Mouse (Mus musculus): ENCODE results near the gene Hist1h3b.
"Not testable (repeated sequence)": the region's sequence is repeated elsewhere in the genome, so short reads cannot be mapped to it uniquely, and the experiment has no call there.

Hist1h3b gene

DNA sequence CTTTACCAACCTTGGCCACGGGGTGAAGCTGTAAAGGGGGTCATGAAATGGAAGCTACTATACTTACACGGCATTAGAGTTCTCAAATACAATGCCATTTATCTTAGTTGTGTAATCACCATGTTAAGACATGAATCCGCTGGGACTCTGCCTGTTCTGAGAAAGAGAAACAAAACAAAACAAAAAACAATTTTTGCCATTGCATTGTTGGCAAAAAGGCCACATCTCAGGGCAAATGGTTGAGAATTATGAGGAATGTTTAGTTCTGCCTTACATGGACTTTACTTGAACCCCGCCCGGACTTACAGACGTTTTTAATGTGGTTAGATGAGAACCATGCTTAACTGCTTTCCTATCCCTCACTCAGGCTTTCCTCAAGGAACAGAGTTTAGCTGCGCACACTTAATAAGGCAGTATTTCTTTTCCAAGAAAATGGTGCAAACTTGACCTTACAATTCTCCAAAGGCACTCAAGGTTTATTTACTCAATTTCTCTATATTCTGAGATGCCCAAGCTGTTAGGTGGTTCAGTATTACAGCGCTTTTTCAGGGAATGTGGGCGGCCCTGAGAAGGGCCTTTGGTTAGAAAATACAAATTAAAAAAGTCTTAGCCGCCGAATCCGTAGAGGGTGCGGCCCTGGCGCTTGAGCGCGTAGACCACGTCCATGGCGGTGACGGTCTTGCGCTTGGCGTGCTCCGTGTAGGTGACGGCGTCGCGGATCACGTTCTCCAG is 8.3 kb downstream of the Hist1h3b start:
- no peak for TF ChIP-seq GATA4 (IDR thresholded peaks at IDR 0.05; ENCODE audit: insufficient replicate concordance, low read length)

GRCm38 (mm10) chr13:23760972-23761864 is 9.2 kb downstream of the Hist1h3b start, which contains the start of gene Hist1h4a:
Hist1h4a (minus strand) TSS chr13:23761230.
- no peak for TF ChIP-seq GATA4 (IDR thresholded peaks at IDR 0.05; ENCODE audit: insufficient replicate concordance, low read length)

- not testable (repeated sequence) for TF ChIP-seq GATA4 (IDR thresholded peaks at IDR 0.05; ENCODE audit: insufficient replicate concordance, low read length)
Measured at GRCm38 (mm10) chr13:23761871-23762821, 10.1 kb downstream of the Hist1h3b start, which contains the start of gene Hist1h3a. Hist1h3a (minus strand) TSS chr13:23762386.

DNA sequence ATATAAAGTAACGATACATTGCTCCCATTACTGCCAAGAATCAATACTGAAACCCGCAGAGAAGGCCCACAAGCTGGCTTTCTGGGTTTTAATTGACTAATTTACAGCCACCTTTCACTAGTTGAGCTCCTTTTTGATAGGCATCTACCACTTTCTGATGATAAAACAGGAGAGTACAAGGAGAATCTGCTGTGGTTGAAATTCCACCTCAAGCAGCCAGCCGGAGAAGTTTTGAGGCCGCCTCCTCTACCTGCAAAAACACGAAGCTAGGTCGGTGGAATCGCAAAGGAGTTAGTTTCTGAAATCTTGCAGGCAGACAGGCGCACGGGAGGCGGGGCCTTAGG is 11.1 kb downstream of the Hist1h3b start:
- TF ChIP-seq GATA4 (IDR thresholded peaks at IDR 0.05; ENCODE audit: insufficient replicate concordance, low read length), result no peak

GRCm38 (mm10) chr13:23763586-23764323 is 11.7 kb downstream of the Hist1h3b start, which contains the start of gene Hist1h1a:
Hist1h1a (plus strand) TSS chr13:23763666.
- no peak for TF ChIP-seq GATA4 (IDR thresholded peaks at IDR 0.05; ENCODE audit: insufficient replicate concordance, low read length)

DNA sequence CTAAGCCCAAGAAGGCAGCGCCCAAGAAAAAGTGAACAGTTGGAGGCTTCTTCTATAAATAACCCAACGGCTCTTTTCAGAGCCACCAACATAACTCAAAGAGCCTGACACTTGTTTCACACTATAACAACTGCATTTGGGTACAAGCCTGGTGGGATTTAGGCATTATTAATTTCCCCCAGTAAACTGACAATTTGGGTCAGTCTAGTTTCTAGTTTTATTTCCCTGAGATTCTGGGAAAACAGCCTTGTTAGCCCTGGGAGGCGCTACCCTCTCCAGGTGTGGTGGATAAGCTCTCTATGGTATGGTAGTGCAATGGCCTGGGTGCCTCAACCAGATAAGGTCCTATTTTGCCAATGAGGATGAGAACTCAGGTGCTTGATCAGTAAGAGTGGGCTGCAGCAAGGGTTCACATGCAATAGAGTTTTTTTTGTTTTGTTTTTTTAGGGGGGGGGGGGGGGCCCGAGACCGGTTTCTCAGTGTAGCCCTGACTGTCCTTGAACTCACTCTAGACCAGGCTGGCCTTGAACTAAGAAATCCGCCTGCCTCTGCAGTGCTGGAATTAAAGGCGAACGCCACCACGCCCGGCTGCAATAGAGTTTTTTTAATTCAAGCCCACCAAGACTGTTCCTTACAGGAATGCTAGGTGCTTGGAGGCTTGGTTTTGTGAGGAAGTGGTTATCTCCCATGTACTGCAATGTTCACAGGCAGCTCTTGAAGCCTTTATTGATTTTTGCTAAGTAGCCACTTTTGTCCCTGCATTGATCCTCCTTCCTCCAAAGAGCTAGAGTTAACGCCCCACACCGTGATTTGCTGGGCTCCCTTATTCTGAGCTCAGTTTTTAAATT is 12.5 kb downstream of the Hist1h3b start:
- no peak for TF ChIP-seq GATA4 (IDR thresholded peaks at IDR 0.05; ENCODE audit: insufficient replicate concordance, low read length)

DNA sequence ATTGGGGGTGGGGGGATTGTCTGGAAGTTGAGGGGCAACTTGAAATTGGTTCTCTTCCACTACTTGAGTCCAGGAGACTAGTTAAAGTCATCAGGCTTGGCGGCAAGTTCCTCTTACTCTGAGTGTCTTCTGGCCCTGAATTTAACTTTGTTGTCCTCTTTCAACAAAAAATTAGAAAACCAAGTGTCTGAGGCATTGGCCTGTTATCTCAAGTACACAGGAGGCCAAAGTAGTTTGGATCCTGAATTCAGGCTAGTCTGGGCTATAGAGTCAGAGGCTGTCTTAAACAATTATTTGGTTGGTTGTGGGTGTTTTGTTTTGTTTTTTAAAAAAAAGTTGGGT is 13.1 kb downstream of the Hist1h3b start:
- no peak for TF ChIP-seq GATA4 (IDR thresholded peaks at IDR 0.05; ENCODE audit: insufficient replicate concordance, low read length)

- peak; percentile 57; the same call in 1 of the 2 replicates for TF ChIP-seq GATA4 (IDR thresholded peaks at IDR 0.05; ENCODE audit: insufficient replicate concordance, low read length)
Measured at GRCm38 (mm10) chr13:23766772-23767171, 14.7 kb downstream of the Hist1h3b start.

DNA sequence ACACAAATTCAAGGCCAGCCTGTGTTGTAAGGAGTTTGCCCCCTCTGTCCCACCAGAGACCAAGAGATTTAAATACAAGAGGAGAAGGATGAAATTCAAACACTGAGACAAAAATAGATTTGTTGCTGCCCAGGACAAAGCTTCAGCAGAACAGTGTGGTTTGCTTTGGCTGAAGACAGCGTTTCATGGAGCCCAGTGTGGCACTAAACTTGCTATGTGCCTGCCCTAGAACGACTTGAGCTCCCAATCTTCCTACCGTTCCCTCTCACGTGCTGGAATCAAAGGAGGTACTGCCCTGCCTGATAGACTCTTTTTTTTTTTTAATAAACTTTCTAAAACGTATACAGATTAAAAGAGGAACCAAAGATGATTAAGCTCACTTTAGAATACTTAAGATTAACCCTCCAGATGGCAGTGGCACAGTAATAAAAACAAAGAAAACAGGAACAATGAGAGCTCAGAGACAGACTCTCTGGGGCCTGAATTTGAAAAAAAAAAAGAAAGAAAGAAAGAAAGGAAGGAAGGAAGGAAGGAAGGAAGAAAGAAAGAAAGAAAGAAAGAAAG is 16.8 kb downstream of the Hist1h3b start:
- no peak for TF ChIP-seq GATA4 (IDR thresholded peaks at IDR 0.05; ENCODE audit: insufficient replicate concordance, low read length)

DNA sequence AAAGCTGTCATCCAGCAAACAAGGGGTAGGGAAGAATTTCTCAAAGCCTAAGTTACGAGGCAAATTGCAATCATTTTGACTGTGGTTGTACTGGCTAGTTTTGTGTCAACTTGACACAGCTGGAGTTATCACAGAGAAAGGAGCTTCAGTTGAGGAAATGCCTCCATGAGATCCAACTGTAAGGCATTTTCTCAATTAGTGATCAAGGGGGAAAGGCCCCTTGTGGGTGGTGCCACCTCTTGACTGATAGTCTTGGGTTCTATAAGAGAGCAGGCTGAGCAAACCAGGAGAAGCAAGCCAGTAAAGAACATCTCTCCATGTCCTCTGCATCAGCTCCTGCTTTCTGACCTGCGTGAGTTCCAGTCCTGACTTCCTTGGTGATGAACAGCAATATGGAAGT is 17.5 kb downstream of the Hist1h3b start, which contains the start of gene Trim38:
TSS of gene Trim38 (plus strand) at position 301 of the 400 bp plus-strand sequence.
- TF ChIP-seq GATA4 (IDR thresholded peaks at IDR 0.05; ENCODE audit: insufficient replicate concordance, low read length), result not testable (repeated sequence)

DNA sequence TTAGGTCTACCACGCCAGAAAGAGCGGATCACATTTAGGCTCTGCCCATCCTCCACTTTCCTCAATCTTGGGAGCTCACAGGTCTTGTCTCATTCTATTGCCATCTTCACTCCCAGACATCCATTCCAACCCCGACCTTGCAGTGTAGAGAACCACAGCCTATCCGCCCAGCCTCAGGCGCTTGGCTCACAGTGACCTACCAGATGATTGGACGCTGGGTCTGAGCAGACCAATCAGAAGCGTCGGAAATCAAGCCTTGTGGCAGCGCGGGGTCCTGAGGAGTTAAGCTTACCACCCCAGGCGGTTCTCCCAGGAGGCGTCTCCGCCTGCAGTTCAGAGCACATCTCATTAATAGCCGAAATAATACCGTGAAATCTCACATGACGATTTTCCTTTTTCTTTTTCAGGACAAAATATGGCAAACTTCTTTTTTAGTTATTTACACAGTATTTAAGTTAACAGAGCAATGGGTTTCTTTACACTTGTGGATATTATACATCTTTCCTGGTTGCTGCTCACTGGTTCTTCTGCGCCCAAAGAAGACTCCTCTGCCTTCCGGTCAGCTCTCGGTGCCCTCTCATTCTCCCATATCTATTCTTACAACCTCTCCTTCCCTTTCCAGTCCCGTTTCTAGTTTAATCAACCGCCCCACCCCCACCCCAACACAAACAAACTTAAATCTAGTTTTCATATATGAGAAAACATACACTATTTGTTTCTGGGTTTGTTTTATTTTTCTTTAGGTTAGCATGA is 20.7 kb downstream of the Hist1h3b start:
- no peak for TF ChIP-seq GATA4 (IDR thresholded peaks at IDR 0.05; ENCODE audit: insufficient replicate concordance, low read length)

- TF ChIP-seq GATA4 (IDR thresholded peaks at IDR 0.05; ENCODE audit: insufficient replicate concordance, low read length), result no peak
Measured at GRCm38 (mm10) chr13:23778339-23778738, 26.3 kb downstream of the Hist1h3b start.
